Mouse (Mus musculus): ENCODE data around the gene A530084C06Rik.
A peak's percentile ranks its signal among the peaks of the same experiment; 100 is the strongest.

The A530084C06Rik gene

DNA sequence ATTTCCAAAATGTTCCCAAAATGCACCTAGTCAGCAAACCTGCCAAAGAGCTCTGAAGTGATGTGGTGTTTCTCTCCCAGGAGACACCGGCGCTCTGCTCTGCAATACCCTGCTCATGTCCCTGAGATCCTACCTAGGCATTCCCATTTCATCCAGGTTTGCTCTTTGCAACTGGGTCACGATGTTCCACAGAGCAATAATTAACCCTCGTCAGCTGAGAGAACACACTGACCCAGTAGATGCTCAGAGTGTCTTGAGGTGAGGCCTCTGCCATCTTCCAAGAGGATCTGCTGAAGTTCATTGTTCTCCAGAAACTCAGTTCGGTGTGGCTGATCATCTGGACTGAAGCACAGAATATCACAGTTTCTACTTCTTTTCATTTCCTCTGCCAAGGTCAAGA is 16.1 kb downstream of the A530084C06Rik start:
- DNase-seq (ENCODE audit: low spot score), result no peak

DNA sequence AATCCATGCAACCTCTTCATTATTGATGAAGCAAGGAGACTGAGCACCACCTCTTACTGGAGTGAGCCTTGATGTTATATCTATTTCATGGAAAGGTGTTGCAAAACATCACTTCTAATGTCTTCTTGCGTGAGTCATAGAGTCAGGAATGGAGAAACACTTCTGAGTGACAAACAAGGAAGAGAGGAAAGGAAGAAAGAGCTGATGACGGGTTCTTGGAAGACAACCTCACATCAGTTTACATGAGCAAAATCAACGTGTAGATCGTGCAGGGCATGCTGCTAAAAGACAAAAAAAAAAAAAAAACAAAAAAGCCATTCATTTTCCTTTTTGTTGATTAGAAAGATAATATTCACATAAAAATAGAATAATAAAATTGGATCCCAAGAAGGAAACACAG is 24.4 kb downstream of the A530084C06Rik start:
- DNase-seq (ENCODE audit: low spot score), result no peak

DNA sequence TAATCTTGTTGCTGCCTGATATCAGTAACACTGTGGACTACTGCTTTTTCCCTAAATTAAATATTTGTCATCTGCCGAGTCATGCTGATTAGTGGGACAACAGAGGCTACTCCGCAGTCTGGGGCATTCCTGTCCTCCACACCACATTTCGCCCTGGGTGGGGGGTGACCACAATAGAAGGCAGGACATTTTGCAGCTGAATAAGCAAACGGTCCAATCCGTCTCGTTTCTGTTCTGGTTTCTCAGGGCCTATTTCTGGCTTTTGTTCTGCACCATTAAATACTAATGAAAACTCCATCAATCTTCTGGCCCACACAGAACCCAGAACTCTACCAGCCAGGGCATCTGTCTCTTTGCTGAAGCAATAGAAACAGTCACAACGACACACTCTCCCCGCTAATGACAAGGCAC is 27.5 kb downstream of the A530084C06Rik start:
- DNase-seq (ENCODE audit: low spot score), result no peak

DNA sequence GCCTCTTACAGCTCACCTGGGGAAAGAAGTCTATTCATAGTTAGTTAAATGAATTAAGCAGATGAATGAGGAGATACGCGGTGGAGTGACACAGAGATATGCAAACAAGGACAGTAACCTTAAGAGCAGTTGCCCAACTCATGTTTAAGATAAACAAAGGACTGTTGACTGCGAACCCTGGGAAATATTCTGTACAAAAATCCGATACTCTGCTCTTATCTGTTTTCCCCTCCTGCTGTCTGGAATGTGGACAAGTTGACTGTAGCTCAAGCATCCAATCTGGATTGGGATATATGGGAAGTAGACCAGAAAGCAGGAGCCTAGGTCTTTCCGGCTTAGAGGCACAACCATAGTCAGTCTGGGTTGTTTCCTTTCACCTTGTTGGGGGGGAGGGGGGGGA is 27.9 kb downstream of the A530084C06Rik start:
- DNase-seq (ENCODE audit: low spot score), result no peak

DNA sequence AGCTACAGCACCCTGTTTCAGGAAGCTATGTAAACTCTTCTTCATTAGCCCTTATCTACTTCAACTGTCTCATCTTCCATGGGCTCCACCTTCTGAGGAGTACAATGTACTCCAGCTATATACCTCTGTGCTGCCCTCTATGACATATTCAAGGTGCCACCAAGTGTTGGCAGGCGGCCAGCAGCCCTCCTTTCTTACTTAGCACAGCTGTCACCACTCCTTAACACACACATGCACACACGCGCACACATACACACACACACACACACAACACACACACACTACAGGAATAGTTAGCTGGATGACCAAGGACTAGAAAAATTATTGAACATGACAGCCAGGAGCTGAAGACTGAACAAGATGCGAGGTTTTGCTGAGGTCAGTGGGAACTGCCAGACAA is 34.2 kb downstream of the A530084C06Rik start:
- no peak for DNase-seq (ENCODE audit: low spot score)

DNA sequence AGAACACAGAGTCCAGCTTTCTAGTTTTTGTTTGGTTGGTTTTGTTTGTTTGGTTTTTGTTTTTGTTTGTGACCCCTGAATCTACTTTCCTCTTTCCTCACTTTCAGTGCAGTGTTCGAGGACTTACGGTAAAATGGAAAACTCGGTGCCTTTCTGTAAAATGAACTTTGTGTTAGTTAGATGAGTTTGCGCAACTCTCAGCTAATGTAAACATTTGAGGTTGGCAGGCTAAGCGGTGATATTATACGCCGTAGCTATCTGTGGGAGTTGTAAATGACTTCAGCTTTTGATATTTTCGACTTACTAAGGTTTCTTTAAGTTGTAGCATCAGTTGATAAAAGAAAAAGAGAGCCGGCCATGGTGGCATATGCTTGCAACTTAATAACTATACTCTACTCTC is 40.2 kb downstream of the A530084C06Rik start:
- no peak for DNase-seq (ENCODE audit: low spot score)

DNA sequence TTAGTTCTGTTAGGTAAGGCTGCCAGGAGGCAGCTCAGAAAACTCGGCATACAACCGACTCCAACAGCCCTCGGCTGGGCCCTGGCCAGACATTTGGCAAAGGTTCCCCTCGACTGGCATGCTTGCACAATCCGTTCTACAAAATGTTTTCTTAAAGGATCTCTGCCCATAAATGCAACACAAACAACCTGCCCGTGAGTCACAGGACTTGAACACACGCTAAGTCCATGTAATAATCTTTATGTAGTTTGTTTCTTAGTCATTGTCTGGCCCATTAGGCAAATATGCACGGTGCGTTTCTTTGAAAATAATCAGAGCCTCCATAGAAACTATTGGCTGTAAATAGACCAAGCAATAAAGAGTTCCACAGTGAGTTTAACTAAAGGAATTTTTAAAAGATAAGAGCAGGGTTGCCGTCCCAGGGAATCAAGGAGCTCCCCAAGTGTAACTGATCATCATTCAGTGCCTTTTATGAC is 40.7 kb downstream of the A530084C06Rik start:
- DNase-seq (ENCODE audit: low spot score), result peak; percentile 54

DNA sequence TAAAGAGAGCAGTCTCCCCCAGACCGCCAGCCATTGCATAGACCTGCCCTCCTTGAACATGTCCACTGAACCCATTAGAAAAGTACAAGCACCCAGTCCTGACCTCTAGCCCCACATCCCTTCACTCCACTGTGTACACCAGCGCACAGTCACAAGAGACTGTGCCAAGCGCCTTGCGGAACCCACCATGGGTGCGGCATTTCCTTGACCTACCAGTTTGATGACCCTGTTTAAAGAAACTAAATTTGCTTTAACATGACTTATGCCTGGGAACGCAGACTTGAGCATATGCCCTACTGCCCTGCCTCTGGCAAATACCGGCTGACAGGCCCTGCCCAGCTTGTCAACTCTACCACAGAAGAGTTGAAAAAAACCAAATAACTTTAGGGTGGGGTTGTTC is 43.9 kb downstream of the A530084C06Rik start:
- DNase-seq (ENCODE audit: low spot score), result no peak

DNA sequence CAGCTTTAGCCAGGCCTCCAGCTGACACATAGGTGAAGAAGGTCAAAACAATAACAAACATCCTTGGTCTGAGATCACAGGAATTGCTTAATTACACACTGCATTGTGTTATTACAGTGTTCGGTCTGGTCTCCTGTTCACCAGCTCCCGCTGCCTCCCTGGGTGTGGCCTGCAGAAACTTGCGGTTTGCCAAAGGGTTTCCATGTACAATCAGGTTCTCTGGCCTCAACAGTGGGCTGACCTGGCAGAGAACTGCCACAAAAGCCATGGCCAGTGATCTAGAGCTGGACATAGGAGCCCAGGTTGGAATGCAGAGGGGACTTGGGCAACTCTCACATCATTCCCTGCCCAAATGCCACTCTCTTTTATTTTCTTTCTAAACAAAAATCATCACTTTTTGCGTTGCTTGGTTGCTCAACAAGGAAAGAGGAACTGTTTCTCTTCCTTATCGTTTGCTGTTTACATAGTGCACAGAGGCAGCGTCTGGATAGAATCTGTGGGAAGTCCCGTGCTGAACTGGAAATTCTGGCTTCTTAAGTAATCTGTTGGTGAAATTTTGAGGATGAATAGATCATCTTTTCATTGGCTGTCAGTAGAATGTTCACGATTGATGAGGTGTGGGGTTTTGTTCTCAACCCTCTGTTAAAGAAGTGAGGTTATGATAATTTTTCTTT is 52.5 kb downstream of the A530084C06Rik start:
- no peak for DNase-seq (ENCODE audit: low spot score)
